Mouse (Mus musculus) midbrain, embryonic 15.5 days (tissue): ENCODE data around the gene Foxp1. TPM values are rescaled to one million over a fixed set of nuclear protein-coding genes. Genes with fewer than 3 reads are reported as not detected.

Experiments used
- ATAC-seq: fragments of 200-750 bp; cut with Nextera tagmentation; replicated peaks from 2 replicates; pipeline ENCODE4 v1.8.0; 2017; ENCODE audit warnings: moderate TSS enrichment
- H3K27ac ChIP-seq: fragments of 300-500 bp; sonication (generic); 2 replicates; pipeline ENCODE4 v1.5.1; 2015; ENCODE audit warnings: mild to moderate bottlenecking, inconsistent platforms
- H3K27me3 ChIP-seq: fragments of 300-500 bp; sonication (generic); replicated peaks from 2 replicates; pipeline ENCODE4 v1.6.1; 2015; ENCODE audit warnings: inconsistent platforms
- H3K36me3 ChIP-seq: fragments of 300-500 bp; sonication (generic); replicated peaks from 2 replicates; pipeline ENCODE4 v1.6.1; 2015; ENCODE audit warnings: inconsistent platforms
- H3K4me1 ChIP-seq: fragments of 300-500 bp; sonication (generic); 2 replicates; pipeline ENCODE4 v1.6.1; 2015; ENCODE audit warnings: inconsistent platforms
- H3K4me2 ChIP-seq: fragments of 300-500 bp; sonication (generic); 2 replicates; pipeline ENCODE4 v1.6.1; 2015; ENCODE audit warnings: inconsistent platforms, mild to moderate bottlenecking, moderate library complexity
- H3K4me3 ChIP-seq: fragments of 300-500 bp; sonication (generic); 2 replicates; pipeline ENCODE4 v1.5.1; 2015; ENCODE audit warnings: mild to moderate bottlenecking, inconsistent platforms
- H3K9ac ChIP-seq: fragments of 300-500 bp; sonication (generic); 2 replicates; pipeline ENCODE4 v1.6.1; 2015; ENCODE audit warnings: mild to moderate bottlenecking, inconsistent platforms
- H3K9me3 ChIP-seq: fragments of 300-500 bp; sonication (generic); 2 replicates; pipeline ENCODE4 v1.6.1; 2016; ENCODE audit warnings: inconsistent platforms
- WGBS: fragments of 180-500 bp; shearing (Covaris S2); methylation state at CpG from one replicate; pipeline ENCODE4 v1.1.7; 2015; ENCODE audit warnings: mixed read lengths; 5-methylcytosine and 5-hydroxymethylcytosine counted together
- polyA plus RNA-seq: library from polyadenylated mRNA; unstranded; fragments of >200 nt; fragmentation: Nextera tagmentation; extraction: Ambion mirVana; gene quantifications from 2 replicates; pipeline ENCODE4 v1.2.1, GENCODE M21; 2015

Gene Foxp1
- polyA plus RNA-seq, 1 experiment from 2014 or later: 84.1 TPM

DNA sequence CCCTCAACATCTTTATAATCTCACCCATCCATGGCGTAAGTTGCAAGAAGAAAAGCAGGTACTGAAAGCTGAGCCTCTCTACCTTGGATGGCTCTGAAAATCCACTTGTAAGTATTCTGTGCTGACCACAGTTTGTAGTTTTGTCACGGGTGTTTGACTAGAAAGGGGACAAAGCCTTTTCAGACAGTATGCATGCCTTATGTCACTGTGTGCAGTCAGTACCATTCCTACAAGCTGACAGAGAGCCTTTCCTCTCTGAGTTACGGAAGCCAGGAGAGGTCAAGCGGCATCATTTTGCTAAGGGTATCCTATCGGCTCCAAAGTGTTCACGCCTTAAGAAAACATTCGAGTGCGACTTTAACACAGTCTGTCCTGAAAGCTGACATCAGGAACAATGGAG lies 202.1 kb downstream of the Foxp1 start:
- no peaks in the 10 kb centered on the region for H3K27me3 ChIP-seq
- no peaks in the 10 kb centered on the region for H3K9me3 ChIP-seq
- 57% methylated on average over 8 of the region's 8 CpGs for WGBS
- no peak overlapping the region for H3K4me2 ChIP-seq
- H3K4me3 ChIP-seq: no peak overlapping the region
- ATAC-seq: no peak
- H3K36me3 ChIP-seq: no peaks in the 10 kb centered on the region
- no peak overlapping the region for H3K27ac ChIP-seq
- no peak overlapping the region for H3K9ac ChIP-seq
- peaks cover 9% of the 10 kb centered on the region; the same call in 1 of the 2 replicates for H3K4me1 ChIP-seq

DNA sequence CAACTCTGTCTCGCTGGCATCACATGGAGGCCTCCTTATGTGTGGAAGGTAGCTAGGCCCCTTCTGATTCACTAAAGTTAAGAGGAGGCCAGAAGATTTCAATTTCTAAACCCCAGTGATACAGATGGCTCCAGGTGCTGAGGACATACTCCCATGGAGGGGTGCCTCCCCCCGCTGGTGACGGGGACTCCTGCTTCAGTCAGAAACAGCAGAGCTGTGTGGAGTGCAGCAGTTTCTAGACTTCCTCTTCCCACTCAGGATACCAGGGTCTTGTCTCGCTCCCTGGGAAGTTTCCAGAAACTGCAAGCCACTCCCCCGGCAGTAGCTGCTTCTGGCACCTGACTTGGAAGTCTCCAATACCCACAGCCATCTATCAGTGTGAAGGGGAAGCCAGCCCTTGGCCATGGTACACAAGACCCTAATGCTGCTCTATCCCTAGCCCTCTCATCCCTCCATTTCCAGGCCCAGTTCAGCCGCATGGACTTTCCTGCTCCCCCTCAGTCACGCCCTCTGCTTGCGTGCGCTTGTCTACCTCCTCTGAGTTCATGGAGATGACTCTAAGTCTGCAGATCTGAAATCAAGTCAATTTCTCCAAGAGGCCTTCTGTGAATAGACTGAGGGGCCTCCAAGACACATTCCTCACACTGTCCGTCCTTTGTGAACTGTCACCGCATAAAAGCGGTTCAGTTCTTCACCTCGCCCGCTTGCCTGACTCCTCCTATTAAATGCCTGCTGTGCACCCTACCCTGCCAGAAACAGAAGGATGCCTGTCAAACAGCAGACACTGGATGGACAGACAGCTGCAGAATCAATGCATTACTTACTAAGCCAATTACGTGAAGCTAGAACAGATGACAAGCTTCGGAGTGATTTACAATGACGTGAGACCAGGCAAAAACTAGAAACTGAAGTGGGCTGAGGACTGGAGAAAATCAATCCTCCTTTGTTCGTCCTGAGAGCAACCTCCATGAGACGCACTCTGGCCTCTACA lies 202.8 kb downstream of the Foxp1 start:
- H3K4me1 ChIP-seq: peaks cover 9% of the 10 kb centered on the region; the same call in 1 of the 2 replicates
- H3K36me3 ChIP-seq: no peaks in the 10 kb centered on the region
- H3K4me3 ChIP-seq: no peak overlapping the region
- no peak overlapping the region for H3K9ac ChIP-seq
- ATAC-seq: no peak
- H3K4me2 ChIP-seq: no peak overlapping the region
- H3K27me3 ChIP-seq: no peaks in the 10 kb centered on the region
- H3K9me3 ChIP-seq: no peaks in the 10 kb centered on the region
- H3K27ac ChIP-seq: no peak overlapping the region
- 47% methylated on average over 19 of the region's 19 CpGs for WGBS

DNA sequence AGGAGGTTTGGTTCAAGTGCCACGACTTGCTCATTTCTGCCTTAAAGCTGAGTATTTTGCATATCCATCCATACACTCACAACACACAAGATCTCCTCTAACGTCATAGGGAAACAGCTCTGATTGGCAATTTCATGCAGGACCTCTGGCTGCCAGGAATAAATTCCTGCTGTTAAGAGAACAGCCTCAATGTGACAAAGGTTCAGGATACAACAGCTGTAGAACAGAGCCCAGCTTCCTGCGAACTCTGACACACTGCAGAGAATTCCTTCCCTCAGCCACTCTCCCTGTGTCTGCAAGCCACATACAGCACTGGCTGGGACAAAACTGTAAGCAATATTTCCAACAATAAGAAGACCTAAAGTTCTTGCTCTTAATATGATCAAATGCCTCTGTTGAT lies 207.8 kb downstream of the Foxp1 start:
- Histone ChIP-seq H3K4me1 (peaks cover 3% of the 10 kb centered on the region; the same call in 1 of the 2 replicates), H3K9me3 (no peaks in the 10 kb centered on the region), H3K4me2 (no peak overlapping the region), H3K36me3 (no peaks in the 10 kb centered on the region), H3K4me3 (no peak overlapping the region), H3K27ac (no peak overlapping the region), H3K27me3 (no peaks in the 10 kb centered on the region), H3K9ac (no peak overlapping the region)
- 62% methylated on average over 3 of the region's 3 CpGs for WGBS
- no peak for ATAC-seq

DNA sequence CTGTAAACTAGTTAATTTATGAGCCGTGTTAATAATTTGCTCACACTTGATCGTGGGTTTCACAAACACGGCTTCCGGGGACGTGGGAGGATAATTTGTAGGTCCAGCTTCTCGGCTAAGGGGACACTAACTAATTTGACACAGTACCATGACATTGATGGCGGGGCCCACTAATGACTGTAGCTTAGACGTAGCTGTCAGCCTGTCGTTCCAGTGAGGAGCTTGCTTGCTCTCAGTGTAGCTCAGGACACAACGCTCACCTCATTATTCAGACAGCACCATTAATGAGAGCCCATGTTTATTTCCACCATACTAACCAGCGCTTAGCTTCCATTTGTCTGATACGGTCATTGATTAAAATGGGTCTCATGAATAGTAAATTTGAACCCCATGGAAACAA lies 212.0 kb downstream of the Foxp1 start:
- Histone ChIP-seq H3K9ac (no peak overlapping the region), H3K27ac (no peak overlapping the region), H3K4me2 (no peak overlapping the region), H3K4me3 (no peak overlapping the region), H3K4me1 (0 out of 2 replicates have a peak, but pooled peaks cover 2% of the 10 kb centered on the region), H3K36me3 (no peaks in the 10 kb centered on the region), H3K27me3 (no peaks in the 10 kb centered on the region), H3K9me3 (no peaks in the 10 kb centered on the region)
- no peak for ATAC-seq
- 55% methylated on average over 12 of the region's 12 CpGs for WGBS

DNA sequence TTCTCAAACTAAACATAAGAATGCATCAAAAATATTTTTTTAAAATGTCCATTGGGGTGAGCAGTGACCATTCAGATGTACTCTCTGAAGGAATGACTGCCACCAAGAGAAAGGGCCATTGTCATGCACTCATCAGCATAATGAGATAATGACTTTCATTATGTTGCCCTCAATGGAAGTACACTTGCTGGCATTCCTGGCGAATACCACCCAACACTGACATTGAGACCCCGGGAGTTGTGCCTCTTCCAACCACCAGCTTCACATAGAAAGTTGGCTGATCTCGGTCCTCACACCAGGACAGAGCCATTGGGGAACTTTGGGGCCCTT lies 212.4 kb downstream of the Foxp1 start:
- Histone ChIP-seq H3K4me1 (0 out of 2 replicates have a peak, but pooled peaks cover 2% of the 10 kb centered on the region), H3K27ac (no peak overlapping the region), H3K27me3 (no peaks in the 10 kb centered on the region), H3K4me2 (no peak overlapping the region), H3K4me3 (no peak overlapping the region), H3K9me3 (no peaks in the 10 kb centered on the region), H3K36me3 (no peaks in the 10 kb centered on the region), H3K9ac (no peak overlapping the region)
- WGBS: 34% methylated on average over 3 of the region's 3 CpGs
- no peak for ATAC-seq

DNA sequence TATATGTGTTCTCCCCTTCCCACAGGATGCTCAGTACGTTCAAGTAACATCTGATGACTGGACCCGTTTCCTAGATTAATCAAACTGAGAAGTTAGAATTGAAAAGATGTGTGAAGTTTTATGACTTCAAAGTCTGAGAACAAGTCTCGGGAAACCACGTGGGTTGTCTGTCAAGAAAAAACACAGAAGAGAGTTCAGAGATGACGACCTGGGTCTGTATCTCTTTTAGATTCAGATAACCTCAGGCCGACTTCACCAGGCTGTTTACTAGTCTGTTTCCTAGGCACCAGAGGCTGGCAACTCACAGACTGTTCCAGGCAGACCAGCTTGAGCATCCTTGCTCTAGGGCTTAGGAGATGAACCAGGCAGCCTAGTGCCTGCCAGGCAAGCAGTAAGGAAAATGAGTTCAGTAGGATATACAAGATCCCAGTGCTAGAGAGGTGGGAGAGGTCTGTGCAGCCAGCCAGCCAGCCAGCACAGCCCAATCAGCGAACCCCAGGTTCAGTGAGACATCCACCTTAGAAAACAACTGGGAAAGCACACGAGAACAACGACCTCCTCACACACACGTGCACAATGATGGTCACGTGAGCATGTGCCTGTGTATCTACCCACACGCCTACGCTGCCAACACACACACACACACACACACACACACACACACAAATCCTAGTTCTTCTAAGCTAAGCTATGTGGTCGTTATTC lies 212.9 kb downstream of the Foxp1 start:
- Histone ChIP-seq H3K9ac (no peak overlapping the region), H3K36me3 (no peaks in the 10 kb centered on the region), H3K4me3 (no peak overlapping the region), H3K27ac (no peak overlapping the region), H3K27me3 (no peaks in the 10 kb centered on the region), H3K4me2 (no peak overlapping the region), H3K9me3 (no peaks in the 10 kb centered on the region), H3K4me1 (0 out of 2 replicates have a peak, but pooled peaks cover 2% of the 10 kb centered on the region)
- 81% methylated on average over 14 of the region's 14 CpGs for WGBS
- no peak for ATAC-seq

DNA sequence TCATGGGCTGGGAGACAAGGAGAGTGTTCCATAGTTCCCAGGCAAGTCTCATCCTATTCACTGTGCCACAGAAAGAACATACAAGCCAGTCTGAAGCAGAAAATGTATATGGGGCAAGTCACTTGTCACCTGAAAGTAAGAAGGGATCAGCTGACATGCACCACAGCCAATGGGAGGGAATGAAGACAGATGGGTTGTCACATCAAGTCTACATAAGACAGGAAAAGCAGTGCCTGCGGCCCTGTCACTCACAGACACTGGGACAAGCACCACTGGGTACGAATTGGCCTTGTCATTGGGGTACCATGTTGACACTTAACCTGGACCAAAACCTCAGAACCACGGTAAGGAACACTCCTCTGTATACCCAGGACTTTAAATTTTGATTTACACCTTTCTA lies 216.8 kb downstream of the Foxp1 start:
- WGBS: 93% methylated on average over 3 of the region's 3 CpGs
- H3K27me3 ChIP-seq: no peaks in the 10 kb centered on the region
- ATAC-seq: no peak
- no peak overlapping the region for H3K4me3 ChIP-seq
- no peak overlapping the region for H3K4me2 ChIP-seq
- H3K9me3 ChIP-seq: no peaks in the 10 kb centered on the region
- no peak overlapping the region for H3K27ac ChIP-seq
- 0 out of 2 replicates have a peak, but pooled peaks cover 2% of the 10 kb centered on the region for H3K4me1 ChIP-seq
- no peaks in the 10 kb centered on the region for H3K36me3 ChIP-seq
- no peak overlapping the region for H3K9ac ChIP-seq

DNA sequence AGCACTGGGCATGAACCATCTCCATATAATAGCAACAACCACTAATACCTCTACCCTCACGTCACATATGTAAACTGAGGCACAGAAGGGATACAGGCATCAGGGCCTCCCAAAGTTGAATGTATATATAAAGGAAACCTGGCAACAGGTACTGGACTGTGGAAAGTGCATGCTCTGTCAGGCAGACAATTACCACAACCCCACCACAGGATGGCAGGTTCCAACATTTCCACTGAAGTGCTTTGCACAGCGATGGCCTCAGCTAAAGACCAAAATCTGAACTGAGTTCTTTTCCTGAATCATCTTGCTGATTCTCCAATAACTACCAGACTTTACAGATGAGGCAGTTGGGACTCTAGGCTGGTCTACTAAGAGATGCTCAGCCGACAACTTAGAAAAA lies 217.3 kb downstream of the Foxp1 start:
- ATAC-seq: no peak
- Histone ChIP-seq H3K27me3 (no peaks in the 10 kb centered on the region), H3K9ac (no peak overlapping the region), H3K4me2 (no peak overlapping the region), H3K4me3 (no peak overlapping the region), H3K36me3 (no peaks in the 10 kb centered on the region), H3K9me3 (no peaks in the 10 kb centered on the region), H3K27ac (no peak overlapping the region), H3K4me1 (0 out of 2 replicates have a peak, but pooled peaks cover 2% of the 10 kb centered on the region)
- WGBS: 95% methylated on average over 3 of the region's 3 CpGs

DNA sequence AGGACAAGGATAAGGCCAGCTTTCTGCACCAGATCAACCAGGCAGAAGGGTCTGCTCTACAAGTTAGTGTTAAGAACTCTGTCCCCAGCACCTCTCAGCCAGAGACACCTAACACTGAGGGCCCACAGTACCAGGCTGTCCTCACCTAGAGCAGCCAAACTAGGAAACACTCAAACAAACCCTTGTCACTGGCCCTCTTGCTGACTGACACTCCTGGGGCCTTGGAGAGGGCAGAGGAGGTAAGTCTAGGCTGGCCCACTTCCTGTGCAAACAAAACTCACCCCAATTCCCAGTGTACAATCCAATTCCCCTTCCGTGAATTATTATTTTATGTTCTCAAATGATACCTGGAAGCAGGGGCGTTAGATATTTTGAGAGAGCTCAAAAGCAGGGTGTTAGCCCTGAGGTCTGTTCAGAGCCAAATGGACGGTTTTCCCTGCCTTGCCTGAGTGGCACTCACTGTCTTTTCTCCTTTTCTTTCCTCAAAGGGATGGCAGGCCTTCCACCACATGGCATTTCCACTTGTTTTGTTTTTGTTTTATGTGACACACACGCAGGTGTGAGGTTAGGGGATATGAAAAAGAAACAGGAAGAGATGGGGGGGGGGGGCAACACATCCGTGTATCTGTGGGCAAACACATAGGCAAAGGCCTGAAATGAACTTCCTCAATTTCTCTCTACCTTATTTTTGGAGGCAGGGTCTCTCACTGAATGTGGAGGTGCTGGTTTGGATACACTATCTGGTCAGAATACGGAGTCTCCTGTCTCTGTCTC lies 219.7 kb downstream of the Foxp1 start:
- no peak overlapping the region for H3K9ac ChIP-seq
- no peaks in the 10 kb centered on the region for H3K27me3 ChIP-seq
- no peak overlapping the region for H3K27ac ChIP-seq
- 90% methylated on average over 6 of the region's 6 CpGs for WGBS
- H3K36me3 ChIP-seq: no peaks in the 10 kb centered on the region
- no peak overlapping the region for H3K4me3 ChIP-seq
- no peak overlapping the region for H3K4me2 ChIP-seq
- H3K4me1 ChIP-seq: no peaks in the 10 kb centered on the region
- no peaks in the 10 kb centered on the region for H3K9me3 ChIP-seq
- no peak for ATAC-seq

DNA sequence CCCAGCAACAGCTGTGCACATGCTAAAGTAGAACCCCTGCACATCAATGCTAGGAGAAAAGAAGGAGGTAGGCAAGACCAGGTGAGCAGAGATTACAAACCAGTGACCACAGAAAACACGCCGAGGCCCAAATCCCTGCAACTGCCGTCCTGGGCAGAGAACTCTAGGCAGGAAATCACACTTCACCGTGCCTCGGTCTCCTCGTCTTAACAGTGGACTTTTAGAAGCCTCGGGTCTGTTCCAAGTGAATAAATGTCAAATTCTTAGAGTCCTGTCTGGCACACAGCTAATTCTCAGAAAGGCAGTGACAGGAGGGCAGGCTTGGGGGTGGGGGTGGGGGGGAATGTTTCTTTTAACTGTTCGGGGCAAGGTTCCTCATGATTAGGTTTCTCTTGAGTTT lies 220.6 kb downstream of the Foxp1 start:
- Histone ChIP-seq H3K4me2 (no peak overlapping the region), H3K9ac (no peak overlapping the region), H3K9me3 (no peaks in the 10 kb centered on the region), H3K4me1 (no peaks in the 10 kb centered on the region), H3K27me3 (no peaks in the 10 kb centered on the region), H3K27ac (no peak overlapping the region), H3K4me3 (no peak overlapping the region), H3K36me3 (no peaks in the 10 kb centered on the region)
- ATAC-seq: no peak
- WGBS: 83% methylated on average over 8 of the region's 8 CpGs

DNA sequence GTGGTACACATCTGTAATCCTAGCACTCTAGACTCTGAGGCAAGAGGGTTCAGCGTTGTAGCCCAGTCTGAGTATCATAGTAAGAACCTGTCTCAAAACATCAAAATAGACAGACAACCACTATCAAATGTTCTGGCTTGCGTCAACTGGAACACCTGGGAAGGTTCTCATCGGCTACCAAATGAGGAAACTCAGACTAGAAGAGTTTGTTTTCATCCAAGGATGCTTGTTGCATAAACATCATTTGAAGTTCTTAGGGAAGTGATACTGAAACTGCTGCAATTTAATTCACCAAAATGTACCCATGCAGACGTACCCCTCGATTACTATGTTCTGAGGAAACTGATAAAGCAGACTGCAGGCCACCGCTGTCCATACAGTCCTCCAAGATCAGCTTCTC lies 222.3 kb downstream of the Foxp1 start:
- no peak overlapping the region for H3K4me3 ChIP-seq
- no peaks in the 10 kb centered on the region for H3K4me1 ChIP-seq
- H3K36me3 ChIP-seq: no peaks in the 10 kb centered on the region
- ATAC-seq: no peak
- no peaks in the 10 kb centered on the region for H3K9me3 ChIP-seq
- WGBS: 96% methylated on average over 6 of the region's 6 CpGs
- H3K27me3 ChIP-seq: no peaks in the 10 kb centered on the region
- H3K9ac ChIP-seq: no peak overlapping the region
- no peak overlapping the region for H3K27ac ChIP-seq
- H3K4me2 ChIP-seq: no peak overlapping the region

DNA sequence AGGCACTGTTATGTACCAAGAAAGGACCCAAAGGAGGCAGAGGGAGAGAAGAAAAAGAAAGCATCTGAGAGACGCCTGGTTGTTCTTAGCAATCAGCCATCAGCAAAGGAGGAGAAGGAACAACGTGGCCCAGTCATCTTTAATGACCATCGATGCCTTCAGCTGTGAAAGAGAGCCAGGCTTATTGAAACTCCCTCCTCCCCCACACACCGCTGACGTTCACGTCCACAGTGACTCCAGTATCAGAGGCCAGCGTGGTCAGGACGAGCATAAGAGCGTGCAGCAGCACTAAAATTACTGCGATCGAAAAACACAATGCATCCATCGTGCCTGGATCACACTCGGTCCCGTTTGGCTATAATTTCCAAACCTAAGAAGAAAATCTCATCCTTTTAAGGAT lies 223.3 kb downstream of the Foxp1 start:
- no peak for ATAC-seq

More for the DNA sequence above, 223.3 kb downstream of the Foxp1 start:
- no peaks in the 10 kb centered on the region for H3K9me3 ChIP-seq
- H3K4me1 ChIP-seq: no peaks in the 10 kb centered on the region
- H3K4me2 ChIP-seq: no peak overlapping the region
- H3K27me3 ChIP-seq: no peaks in the 10 kb centered on the region
- no peaks in the 10 kb centered on the region for H3K36me3 ChIP-seq
- no peak overlapping the region for H3K9ac ChIP-seq
- WGBS: 67% methylated on average over 14 of the region's 14 CpGs
- H3K4me3 ChIP-seq: no peak overlapping the region
- H3K27ac ChIP-seq: no peak overlapping the region
